24 mouse cellular contexts compared by ENCODE assay signal in the genomic region with DNA sequence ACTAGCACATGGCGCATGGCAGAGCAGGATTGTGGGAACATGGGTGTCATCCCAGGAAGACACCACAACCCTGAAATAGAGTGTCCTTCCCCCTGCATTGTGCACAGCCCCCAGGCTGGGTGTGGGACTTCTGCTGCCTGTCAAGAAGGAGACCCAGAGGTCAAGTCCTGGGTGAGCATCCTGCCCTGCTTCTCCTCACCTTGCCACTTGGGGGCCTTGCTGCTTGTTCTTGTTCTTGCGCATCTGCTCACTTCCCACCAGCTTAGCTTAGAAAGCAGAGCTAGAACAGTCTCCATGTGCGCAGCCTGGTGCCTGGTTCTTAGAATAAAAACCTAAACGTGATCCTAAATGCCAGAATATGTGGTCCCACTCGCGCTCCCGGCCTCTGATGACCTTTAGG.
A peak's percentile ranks its signal among the peaks of the same experiment; 100 is the strongest.
DNase-seq lines count a peak whose midpoint lies in the region; ATAC-seq and TF ChIP-seq lines count a peak whose summit lies in the region.
"Had no signal": no experiment of that assay in that cellular context is flagged by ENCODE, and none has a peak within 500 bp of the region (broad histone marks: within the 10 kb centered on the region; RNA-seq: fewer than 3 reads in every experiment).

No protein-coding gene starts in this region.

- no peak overlapping the region for H3K4me3 ChIP-seq in thymus, adult 2 months (ENCODE audit: control insufficient read depth, insufficient read depth, low read length)
- H3K4me3 ChIP-seq: embryonic facial prominence, embryonic 13.5 days; erythroblast, embryonic 14.5 days; forebrain, embryonic 13.5 days; hindbrain, embryonic 15.5 days; kidney, embryonic 15.5 days; left cerebral cortex, adult 2 months; limb, embryonic 15.5 days; liver, embryonic 15.5 days; midbrain, embryonic 10.5 days; myocyte; neural tube, embryonic 13.5 days had no signal

- TF ChIP-seq CTCF in thymus, adult 2 months (IDR thresholded peaks at IDR 0.05; ENCODE audit: borderline replicate concordance, control insufficient read depth, extremely low read depth, insufficient read depth, low read length, poor library complexity) = no peak

- no peak overlapping the region for H3K27ac ChIP-seq in thymus, adult 2 months (ENCODE audit: control insufficient read depth, insufficient read depth, low read length)
- H3K27ac ChIP-seq: embryonic facial prominence, embryonic 13.5 days; forebrain, embryonic 13.5 days; hindbrain, embryonic 15.5 days; kidney, embryonic 15.5 days; left cerebral cortex, adult 2 months; limb, embryonic 15.5 days; liver, embryonic 15.5 days; midbrain, embryonic 10.5 days; neural tube, embryonic 13.5 days had no signal

- ATAC-seq in CD4-positive, CD25-positive, alpha-beta regulatory T cell, adult 4 months = no peak
- ATAC-seq: forebrain, embryonic 13.5 days; midbrain, embryonic 16.5 days had no signal

- no peaks in the 10 kb centered on the region for H3K27me3 ChIP-seq in thymus, adult 2 months (ENCODE audit: control insufficient read depth, insufficient read depth, low read length)
- H3K27me3 ChIP-seq: embryonic facial prominence, embryonic 13.5 days; forebrain, embryonic 13.5 days; hindbrain, embryonic 15.5 days; kidney, embryonic 15.5 days; limb, embryonic 15.5 days; liver, embryonic 15.5 days; neural tube, embryonic 13.5 days had no signal

- no peaks in the 10 kb centered on the region for H3K36me3 ChIP-seq in thymus, adult 2 months (ENCODE audit: control insufficient read depth, insufficient read depth, low read length)
- H3K36me3 ChIP-seq: embryonic facial prominence, embryonic 13.5 days; hindbrain, embryonic 15.5 days; kidney, embryonic 15.5 days; limb, embryonic 15.5 days; liver, embryonic 15.5 days; midbrain, embryonic 10.5 days; neural tube, embryonic 13.5 days had no signal

- no peak for TF ChIP-seq POLR2A in thymus, adult 2 months (IDR thresholded peaks at IDR 0.05; ENCODE audit: control insufficient read depth, extremely low read depth, insufficient read depth, low read length, poor library complexity)

- WGBS in thymus, adult 2 months = 80% methylated on average over 7 of the region's 7 CpGs

- no peaks in the 10 kb centered on the region for H3K4me1 ChIP-seq in thymus, adult 2 months (replicated peaks; ENCODE audit: control insufficient read depth, insufficient read depth, low read length)
- H3K4me1 ChIP-seq: embryonic facial prominence, embryonic 13.5 days; forebrain, embryonic 13.5 days; hindbrain, embryonic 15.5 days; kidney, embryonic 15.5 days; limb, embryonic 15.5 days; liver, embryonic 15.5 days had no signal

- DNase-seq in CD4-positive, CD25-positive, alpha-beta regulatory T cell, adult 2 months (ENCODE audit: low read depth, low spot score) = peak; percentile 6
- DNase-seq in thymus, adult 2 months = peak; percentile 16
- DNase-seq in thymus, adult 18-20 months = no peak
- DNase-seq in brain, adult 2 months (ENCODE audit: low read depth, low spot score) = peak; percentile 20
- DNase-seq in right cerebral cortex, postnatal 36 days (ENCODE audit: low spot score in 2 of 2) = no peak
- no peak for DNase-seq in frontal cortex, postnatal 36 days (ENCODE audit: low spot score in 2 of 2)
- no peak for DNase-seq in embryo, embryonic 9.5 days (ENCODE audit: extremely low spot score)
- DNase-seq: cerebellum, adult 18-20 months; cerebellum, postnatal 14 days; lung, postnatal 10 days; right cerebral cortex, adult 18-20 months had no signal

Comparison
In these comparisons a context has a peak if more than half of its experiments do, and no peak if none do; other contexts are left out.
1. DNase-seq: peak in CD4-positive, CD25-positive, alpha-beta regulatory T cell, adult 2 months (single experiment), thymus, adult 2 months (single experiment) and brain, adult 2 months (single experiment); none in thymus, adult 18-20 months (0 of 2), right cerebral cortex, postnatal 36 days (0 of 2), frontal cortex, postnatal 36 days (0 of 2) and embryo, embryonic 9.5 days (single experiment).